Mouse (Mus musculus): ENCODE results near the gene Tmf1. TPM values are rescaled to one million over a fixed set of nuclear protein-coding genes. Genes with fewer than 3 reads are reported as not detected.

Tmf1 gene
- polyA plus RNA-seq, 1 experiment from 2014 or later, result 28.1 TPM

DNA sequence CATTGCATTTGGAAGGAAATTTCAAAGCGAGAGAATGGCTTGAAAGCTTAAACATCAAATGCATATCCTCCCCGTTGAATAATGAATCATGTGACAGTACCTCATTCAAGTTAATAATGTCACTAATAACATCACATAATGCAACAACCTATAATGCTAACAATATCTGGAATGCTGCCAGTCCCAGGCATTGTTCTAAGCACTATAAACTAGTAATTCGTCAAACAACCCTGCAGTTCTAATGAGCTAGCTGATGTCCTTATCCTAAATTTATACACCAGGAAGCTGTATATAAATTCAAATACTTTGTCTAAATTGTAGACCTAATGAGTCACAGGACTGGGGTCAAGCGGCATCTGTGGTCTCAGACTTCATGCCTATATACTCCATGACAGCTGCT is 58.0 kb downstream of the Tmf1 start:
- no peaks in the 10 kb centered on the region for H3K9me3 ChIP-seq (ENCODE audit: low read length)
- 68% methylated on average over 4 of the region's 4 CpGs for WGBS
- H3K4me1 ChIP-seq (ENCODE audit: insufficient read depth, low read length), result no peaks in the 10 kb centered on the region
- H3K27me3 ChIP-seq (ENCODE audit: insufficient read depth, low read length), result no peaks in the 10 kb centered on the region
- H3K4me3 ChIP-seq (ENCODE audit: low read length), result no peak overlapping the region
- no peak for ATAC-seq (ENCODE audit: low FRiP score, low TSS enrichment)
- H3K27ac ChIP-seq (ENCODE audit: low read length), result no peak overlapping the region
- no peak overlapping the region for H3K4me2 ChIP-seq (replicated peaks; ENCODE audit: low read depth, low read length)
- no peak overlapping the region for H3K9ac ChIP-seq (replicated peaks; ENCODE audit: low read length)
- H3K36me3 ChIP-seq (ENCODE audit: insufficient read depth, low read length), result 0 out of 2 replicates have a peak, but pooled peaks cover 16% of the 10 kb centered on the region

DNA sequence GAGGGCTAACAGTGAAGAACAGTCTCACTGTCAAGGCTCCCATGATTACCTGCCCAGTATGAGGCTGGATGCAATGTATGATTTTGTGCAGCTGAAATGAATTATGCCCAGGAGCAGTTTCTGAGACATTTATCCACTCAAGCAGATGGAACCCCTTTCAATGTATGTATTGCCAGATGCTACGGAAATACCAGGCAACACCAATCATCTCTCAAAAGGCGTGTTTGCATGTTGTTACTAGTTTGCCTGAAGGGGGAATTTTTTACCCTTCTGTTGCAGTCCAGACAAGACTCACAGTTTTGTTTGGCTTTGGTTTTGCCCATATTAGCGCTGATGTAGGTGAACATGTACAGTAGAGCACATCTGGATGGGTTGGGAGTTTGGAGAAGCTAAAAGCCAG is 60.6 kb downstream of the Tmf1 start:
- H3K9ac ChIP-seq (replicated peaks; ENCODE audit: low read length), result no peak overlapping the region
- no peaks in the 10 kb centered on the region for H3K9me3 ChIP-seq (ENCODE audit: low read length)
- WGBS, result 93% methylated on average over 3 of the region's 3 CpGs
- H3K27ac ChIP-seq (ENCODE audit: low read length), result no peak overlapping the region
- no peak for ATAC-seq (ENCODE audit: low FRiP score, low TSS enrichment)
- H3K4me1 ChIP-seq (ENCODE audit: insufficient read depth, low read length), result no peaks in the 10 kb centered on the region
- H3K36me3 ChIP-seq (ENCODE audit: insufficient read depth, low read length), result peaks cover 26% of the 10 kb centered on the region; the same call in 1 of the 2 replicates
- H3K4me2 ChIP-seq (replicated peaks; ENCODE audit: low read depth, low read length), result no peak overlapping the region
- no peak overlapping the region for H3K4me3 ChIP-seq (ENCODE audit: low read length)
- H3K27me3 ChIP-seq (ENCODE audit: insufficient read depth, low read length), result no peaks in the 10 kb centered on the region

DNA sequence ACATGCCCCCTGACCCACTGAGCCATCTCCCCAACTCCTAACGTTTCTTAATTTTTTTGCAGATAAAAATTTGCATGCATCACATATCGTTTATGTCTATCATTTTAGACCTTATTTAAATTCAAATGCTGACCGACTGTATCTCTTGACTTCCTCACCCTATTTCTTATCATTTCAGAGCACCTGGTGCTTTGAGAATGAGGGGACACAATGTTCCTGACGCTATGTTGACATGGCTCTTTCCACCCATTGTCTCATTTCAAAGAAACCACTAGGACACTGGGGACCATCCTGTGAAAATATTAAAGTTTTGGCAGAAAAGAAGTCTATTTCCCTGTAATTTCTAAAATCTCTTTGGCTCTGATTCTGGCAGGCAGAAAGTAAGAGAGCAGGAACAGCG is 62.0 kb downstream of the Tmf1 start:
- Histone ChIP-seq H3K9ac (replicated peaks; ENCODE audit: low read length) (no peak overlapping the region), H3K36me3 (ENCODE audit: insufficient read depth, low read length) (peaks cover 32% of the 10 kb centered on the region; the same call in 1 of the 2 replicates), H3K4me1 (ENCODE audit: insufficient read depth, low read length) (no peaks in the 10 kb centered on the region), H3K27ac (ENCODE audit: low read length) (no peak overlapping the region), H3K4me2 (replicated peaks; ENCODE audit: low read depth, low read length) (no peak overlapping the region), H3K4me3 (ENCODE audit: low read length) (no peak overlapping the region), H3K27me3 (ENCODE audit: insufficient read depth, low read length) (no peaks in the 10 kb centered on the region), H3K9me3 (ENCODE audit: low read length) (no peaks in the 10 kb centered on the region)
- no peak for ATAC-seq (ENCODE audit: low FRiP score, low TSS enrichment)
- WGBS, result 85% methylated on average over 5 of the region's 5 CpGs

DNA sequence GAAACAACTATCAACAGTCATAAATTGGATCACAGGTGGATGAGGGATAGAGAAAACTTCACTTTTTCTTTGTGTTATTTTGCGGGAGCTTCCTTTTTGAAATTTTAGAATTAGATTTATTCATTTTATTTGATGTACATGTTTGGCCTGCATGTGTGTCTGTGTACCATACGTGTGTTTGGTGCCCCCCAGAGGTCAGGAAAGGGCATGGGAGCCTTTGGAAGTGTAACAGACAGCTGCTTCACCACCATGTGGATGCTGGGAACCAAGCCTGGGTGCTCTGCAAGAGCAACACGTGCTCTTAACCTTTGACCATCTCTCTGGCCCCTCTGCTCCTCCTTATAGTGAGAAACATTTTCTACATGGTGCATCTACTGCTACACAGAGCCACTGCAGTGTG is 64.1 kb downstream of the Tmf1 start:
- peaks cover 32% of the 10 kb centered on the region; the same call in 1 of the 2 replicates for H3K36me3 ChIP-seq (ENCODE audit: insufficient read depth, low read length)
- no peak for ATAC-seq (ENCODE audit: low FRiP score, low TSS enrichment)
- H3K4me2 ChIP-seq (replicated peaks; ENCODE audit: low read depth, low read length), result no peak overlapping the region
- no peaks in the 10 kb centered on the region for H3K9me3 ChIP-seq (ENCODE audit: low read length)
- no peak overlapping the region for H3K27ac ChIP-seq (ENCODE audit: low read length)
- H3K9ac ChIP-seq (replicated peaks; ENCODE audit: low read length), result no peak overlapping the region
- H3K27me3 ChIP-seq (ENCODE audit: insufficient read depth, low read length), result no peaks in the 10 kb centered on the region
- H3K4me1 ChIP-seq (ENCODE audit: insufficient read depth, low read length), result no peaks in the 10 kb centered on the region
- no peak overlapping the region for H3K4me3 ChIP-seq (ENCODE audit: low read length)
- 57% methylated on average over 3 of the region's 3 CpGs for WGBS

DNA sequence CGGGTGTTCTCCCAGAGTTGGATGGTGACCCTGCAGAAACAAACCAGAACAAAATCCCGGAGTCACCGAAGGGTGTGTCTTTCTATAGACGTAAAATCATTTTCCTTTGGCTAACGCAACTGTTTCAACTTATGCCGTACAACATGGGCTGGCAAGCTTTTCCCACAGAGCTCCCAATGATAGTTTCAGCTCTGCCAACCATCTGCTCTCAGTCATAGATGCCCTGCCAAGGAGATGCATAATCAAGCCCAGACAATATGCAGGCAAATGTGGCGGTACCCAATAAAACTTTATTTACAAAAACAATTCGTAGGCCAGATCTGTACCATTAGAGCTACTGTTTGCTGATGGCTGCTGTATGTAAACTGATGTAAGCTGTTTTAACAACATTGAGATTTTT is 66.7 kb downstream of the Tmf1 start:
- Histone ChIP-seq H3K27me3 (ENCODE audit: insufficient read depth, low read length) (no peaks in the 10 kb centered on the region), H3K36me3 (ENCODE audit: insufficient read depth, low read length) (peaks cover 20% of the 10 kb centered on the region; the same call in 1 of the 2 replicates), H3K4me1 (ENCODE audit: insufficient read depth, low read length) (no peaks in the 10 kb centered on the region), H3K4me3 (ENCODE audit: low read length) (no peak overlapping the region), H3K9me3 (ENCODE audit: low read length) (no peaks in the 10 kb centered on the region), H3K27ac (ENCODE audit: low read length) (no peak overlapping the region), H3K4me2 (replicated peaks; ENCODE audit: low read depth, low read length) (no peak overlapping the region), H3K9ac (replicated peaks; ENCODE audit: low read length) (no peak overlapping the region)
- no peak for ATAC-seq (ENCODE audit: low FRiP score, low TSS enrichment)
- WGBS, result 95% methylated on average over 8 of the region's 8 CpGs

DNA sequence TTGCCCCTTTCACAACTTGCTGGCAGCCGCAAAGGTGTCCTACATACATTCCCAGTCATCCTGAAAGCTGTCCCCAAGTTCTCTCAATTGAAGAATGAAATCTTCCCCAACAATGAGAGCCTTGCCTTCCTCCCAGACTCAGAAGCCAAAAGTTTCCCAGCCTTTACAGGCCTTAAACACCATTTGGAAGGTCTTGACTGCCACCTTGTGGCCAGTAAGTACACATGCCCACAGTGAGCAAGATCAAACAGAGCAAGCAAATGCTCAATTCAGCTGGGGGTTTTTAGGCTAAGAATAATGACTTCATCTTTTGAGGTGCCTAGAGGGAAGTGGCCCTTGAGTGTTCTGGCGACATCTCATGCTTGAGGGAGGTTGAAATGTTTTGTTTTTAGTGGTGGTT is 72.1 kb downstream of the Tmf1 start:
- no peak overlapping the region for H3K4me2 ChIP-seq (replicated peaks; ENCODE audit: low read depth, low read length)
- H3K27ac ChIP-seq (ENCODE audit: low read length), result no peak overlapping the region
- WGBS, result 27% methylated on average over 2 of the region's 2 CpGs
- H3K9me3 ChIP-seq (ENCODE audit: low read length), result no peaks in the 10 kb centered on the region
- peaks cover 4% of the 10 kb centered on the region for H3K4me1 ChIP-seq (ENCODE audit: insufficient read depth, low read length)
- no peak overlapping the region for H3K9ac ChIP-seq (replicated peaks; ENCODE audit: low read length)
- ATAC-seq (ENCODE audit: low FRiP score, low TSS enrichment), result peak; percentile 74; the same call in 1 of the 2 replicates
- H3K4me3 ChIP-seq (ENCODE audit: low read length), result no peak overlapping the region
- no peaks in the 10 kb centered on the region for H3K27me3 ChIP-seq (ENCODE audit: insufficient read depth, low read length)
- H3K36me3 ChIP-seq (ENCODE audit: insufficient read depth, low read length), result no peaks in the 10 kb centered on the region

DNA sequence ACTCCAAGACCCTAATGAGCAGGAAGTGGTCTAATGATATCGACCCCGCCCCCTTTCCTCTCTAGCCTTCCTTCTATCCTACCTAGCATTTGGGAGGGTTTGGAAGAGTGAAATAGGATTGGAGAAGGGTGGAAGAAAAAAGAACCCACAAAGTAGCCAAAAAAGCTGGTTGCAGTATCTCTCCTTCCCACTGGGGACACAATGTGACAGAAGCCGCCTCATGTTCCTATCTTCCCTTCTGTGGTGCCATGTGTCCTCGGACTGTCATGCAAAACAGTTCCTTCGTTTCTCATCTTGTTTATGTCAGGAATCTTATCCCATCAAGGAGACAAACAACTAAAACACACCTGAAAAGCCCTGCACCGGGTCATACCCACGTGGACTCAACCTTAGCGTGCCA is 72.8 kb downstream of the Tmf1 start:
- Histone ChIP-seq H3K9ac (replicated peaks; ENCODE audit: low read length) (no peak overlapping the region), H3K4me3 (ENCODE audit: low read length) (no peak overlapping the region), H3K4me1 (ENCODE audit: insufficient read depth, low read length) (peaks cover 11% of the 10 kb centered on the region), H3K36me3 (ENCODE audit: insufficient read depth, low read length) (no peaks in the 10 kb centered on the region), H3K27me3 (ENCODE audit: insufficient read depth, low read length) (no peaks in the 10 kb centered on the region), H3K4me2 (replicated peaks; ENCODE audit: low read depth, low read length) (no peak overlapping the region), H3K9me3 (ENCODE audit: low read length) (no peaks in the 10 kb centered on the region), H3K27ac (ENCODE audit: low read length) (no peak overlapping the region)
- 79% methylated on average over 8 of the region's 8 CpGs for WGBS
- no peak for ATAC-seq (ENCODE audit: low FRiP score, low TSS enrichment)

DNA sequence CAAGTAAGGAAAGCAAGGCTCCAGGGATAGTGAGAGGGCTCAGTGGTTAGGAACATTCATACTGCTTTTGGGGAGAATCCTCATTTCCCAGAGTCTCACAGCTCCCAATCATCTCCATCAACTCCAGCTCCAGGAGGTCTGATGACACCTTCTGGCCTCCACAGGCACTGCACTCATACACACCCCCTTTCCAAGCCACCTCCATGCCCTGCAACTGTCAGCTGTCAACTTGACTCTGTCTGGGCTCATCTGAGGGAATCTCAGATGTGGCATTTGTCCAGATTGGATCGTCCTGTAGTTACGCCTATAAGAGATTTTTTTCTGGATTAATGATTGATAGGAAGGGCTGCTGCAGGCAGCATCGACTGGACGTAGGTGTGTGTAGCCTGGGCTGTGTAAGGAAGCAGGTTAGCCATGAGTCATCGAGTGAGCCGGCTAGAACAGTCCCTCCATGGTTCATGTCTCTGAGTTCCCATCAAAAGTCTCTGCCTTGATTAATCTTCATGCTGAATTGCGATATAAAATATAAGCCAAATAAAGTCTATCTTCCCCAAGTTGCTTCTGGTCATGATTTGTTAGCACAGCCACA is 74.6 kb downstream of the Tmf1 start:
- WGBS, result 58% methylated on average over 7 of the region's 7 CpGs
- no peak overlapping the region for H3K4me2 ChIP-seq (replicated peaks; ENCODE audit: low read depth, low read length)

More for the DNA sequence above, 74.6 kb downstream of the Tmf1 start:
- Histone ChIP-seq H3K4me3 (ENCODE audit: low read length) (no peak overlapping the region), H3K36me3 (ENCODE audit: insufficient read depth, low read length) (no peaks in the 10 kb centered on the region), H3K27ac (ENCODE audit: low read length) (no peak overlapping the region), H3K9me3 (ENCODE audit: low read length) (no peaks in the 10 kb centered on the region), H3K4me1 (ENCODE audit: insufficient read depth, low read length) (peaks cover 11% of the 10 kb centered on the region), H3K9ac (replicated peaks; ENCODE audit: low read length) (no peak overlapping the region), H3K27me3 (ENCODE audit: insufficient read depth, low read length) (no peaks in the 10 kb centered on the region)
- ATAC-seq (ENCODE audit: low FRiP score, low TSS enrichment), result peak; percentile 47; the same call in 1 of the 2 replicates

Other genes starting within 250 kb of the Tmf1 start
- 0.59 and 0.77 TPM in 2 replicates for gene Fam19a4, start 118.7 kb downstream of the Tmf1 start, polyA plus RNA-seq (2015; fragmentation: Nextera tagmentation; extraction: Ambion mirVana)
- gene Eogt, start 29.9 kb downstream of the Tmf1 start, polyA plus RNA-seq (2015; fragmentation: Nextera tagmentation; extraction: Ambion mirVana), result 22.9 and 24.5 TPM in 2 replicates
- gene Uba3, start 26.5 kb upstream of the Tmf1 start, polyA plus RNA-seq (2015; fragmentation: Nextera tagmentation; extraction: Ambion mirVana), result 72.6 and 76.3 TPM in 2 replicates
- 72.1 and 77.2 TPM in 2 replicates for gene Arl6ip5, start 31.6 kb upstream of the Tmf1 start, polyA plus RNA-seq (2015; fragmentation: Nextera tagmentation; extraction: Ambion mirVana)
- 0.15 and 0.52 TPM in 2 replicates for gene Lmod3, start 73.6 kb upstream of the Tmf1 start, polyA plus RNA-seq (2015; fragmentation: Nextera tagmentation; extraction: Ambion mirVana)

All from kidney, embryonic 16.5 days (tissue).